Mouse (Mus musculus) spleen, postnatal 4 days (tissue): Measurements from ENCODE around the gene Agtrap.

Experiments
- DNase-seq, 2 experiments: peaks; one replicate each; pipeline ENCODE4 v3.0.0; 2022; ENCODE audit warnings: low spot score in 2 of 2

The Agtrap gene

GRCm38 (mm10) chr4:148104146-148104545 lies 16.3 kb upstream of the Agtrap start:
- no peak for DNase-seq

- peak in 1 of 2 experiments; percentile 28 for DNase-seq
These were observed 14.1 kb upstream of the Agtrap start for GRCm38 (mm10) chr4:148101801-148102527.

GRCm38 (mm10) chr4:148098666-148099065 lies 10.8 kb upstream of the Agtrap start:
- no peak for DNase-seq

- DNase-seq, result no peak
These were observed 10.1 kb upstream of the Agtrap start for GRCm38 (mm10) chr4:148097936-148098335.

- DNase-seq, result no peak
These were observed 7.2 kb upstream of the Agtrap start for GRCm38 (mm10) chr4:148095081-148095480.

- no peak for DNase-seq
These were observed 6.3 kb upstream of the Agtrap start for GRCm38 (mm10) chr4:148094161-148094560.

GRCm38 (mm10) chr4:148092551-148093271 lies 4.9 kb upstream of the Agtrap start:
- no peak for DNase-seq

GRCm38 (mm10) chr4:148091181-148091580 lies 3.4 kb upstream of the Agtrap start:
- DNase-seq, result no peak

- DNase-seq, result no peak
These were observed 1.3 kb upstream of the Agtrap start for GRCm38 (mm10) chr4:148089166-148089565.

- no peak for DNase-seq
These were observed 532 bp downstream of the Agtrap start for GRCm38 (mm10) chr4:148087091-148087906.

GRCm38 (mm10) chr4:148085907-148086305 lies 1.9 kb downstream of the Agtrap start:
- DNase-seq, result no peak

GRCm38 (mm10) chr4:148085131-148085906 lies 2.5 kb downstream of the Agtrap start:
- no peak for DNase-seq

- DNase-seq, result no peak
These were observed 3.5 kb downstream of the Agtrap start for GRCm38 (mm10) chr4:148084261-148084714.

GRCm38 (mm10) chr4:148083176-148083899 lies 4.5 kb downstream of the Agtrap start:
- DNase-seq, result peak; percentile 40 to 69

- DNase-seq, result peak; percentile 71 to 86
These were observed 5.4 kb downstream of the Agtrap start for GRCm38 (mm10) chr4:148082257-148083044.

GRCm38 (mm10) chr4:148081201-148081600 lies 6.6 kb downstream of the Agtrap start:
- peak in 1 of 2 experiments; percentile 62 for DNase-seq

- no peak for DNase-seq
These were observed 7.2 kb downstream of the Agtrap start for GRCm38 (mm10) chr4:148080597-148080973.

- DNase-seq, result no peak
These were observed 7.8 kb downstream of the Agtrap start for GRCm38 (mm10) chr4:148079944-148080596.

- DNase-seq, result no peak
These were observed 8.6 kb downstream of the Agtrap start for GRCm38 (mm10) chr4:148079212-148079611.
